Mouse (Mus musculus) urinary bladder, postnatal 4 days (tissue): ENCODE results near the gene Enpp5.

Experiments used
- DNase-seq, 2 experiments: peaks; one replicate each; pipeline ENCODE4 v3.0.0; 2021 to 2022; ENCODE audit warnings: low spot score in 2 of 2

Enpp5 gene

DNA sequence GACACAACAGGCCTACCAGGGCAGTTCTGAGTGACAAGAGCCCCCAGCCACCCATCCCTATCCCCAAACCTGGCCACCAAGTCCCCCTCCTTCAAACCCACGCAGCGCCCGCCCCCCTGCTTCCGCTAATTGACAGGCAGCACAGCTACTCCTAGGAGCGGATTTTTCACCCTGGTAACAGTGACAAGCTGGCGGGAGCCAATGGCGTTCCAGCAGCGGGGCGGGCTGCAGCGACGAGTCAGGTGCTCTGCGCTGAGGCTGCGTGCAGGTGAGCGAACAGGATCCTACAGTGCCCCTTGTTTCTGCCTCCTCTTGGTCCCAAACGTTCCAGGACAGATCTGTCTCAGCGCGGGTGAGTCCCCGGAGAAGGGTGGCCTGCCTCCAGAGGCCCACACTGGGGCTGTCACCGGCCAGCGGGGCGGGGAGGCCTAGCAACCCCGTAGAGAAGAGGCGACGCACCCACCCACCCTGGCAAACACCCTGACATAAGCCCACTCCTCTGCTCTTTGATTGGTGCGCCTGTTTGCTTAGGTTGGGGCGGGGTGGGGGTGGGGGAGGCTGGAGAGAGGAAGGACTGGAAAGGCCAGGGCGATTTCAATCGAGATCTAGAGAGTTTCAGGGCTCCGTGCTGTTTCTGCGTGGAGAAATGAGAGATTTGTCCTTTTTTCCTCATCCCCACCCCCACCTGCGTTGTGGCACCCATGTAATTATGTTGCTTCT, at the start of gene Enpp5:
TSS of gene Enpp5 (plus strand) at position 183 of the 720 bp plus-strand sequence.
- peak; percentile 68 to 74 for DNase-seq

DNA sequence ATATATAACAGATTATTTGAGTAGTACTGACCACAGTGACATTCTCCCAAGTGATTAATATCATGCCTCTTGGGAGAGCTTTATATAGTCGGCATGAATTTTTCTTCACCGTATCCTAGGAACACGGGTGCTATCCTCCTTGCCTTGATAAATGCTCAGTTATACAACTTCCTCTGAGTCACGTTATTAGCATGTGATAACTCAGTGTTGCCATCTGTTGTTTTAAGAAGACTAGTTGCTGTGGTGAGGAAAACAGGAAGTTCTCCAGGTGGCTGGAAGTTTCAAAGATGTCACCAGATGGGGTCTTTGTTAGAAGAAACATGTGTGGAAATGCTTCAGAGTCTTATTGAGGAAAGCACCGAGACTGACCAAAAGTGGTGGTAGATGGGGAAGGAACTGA, 49.0 kb upstream of the Enpp5 start:
- DNase-seq: no peak

DNA sequence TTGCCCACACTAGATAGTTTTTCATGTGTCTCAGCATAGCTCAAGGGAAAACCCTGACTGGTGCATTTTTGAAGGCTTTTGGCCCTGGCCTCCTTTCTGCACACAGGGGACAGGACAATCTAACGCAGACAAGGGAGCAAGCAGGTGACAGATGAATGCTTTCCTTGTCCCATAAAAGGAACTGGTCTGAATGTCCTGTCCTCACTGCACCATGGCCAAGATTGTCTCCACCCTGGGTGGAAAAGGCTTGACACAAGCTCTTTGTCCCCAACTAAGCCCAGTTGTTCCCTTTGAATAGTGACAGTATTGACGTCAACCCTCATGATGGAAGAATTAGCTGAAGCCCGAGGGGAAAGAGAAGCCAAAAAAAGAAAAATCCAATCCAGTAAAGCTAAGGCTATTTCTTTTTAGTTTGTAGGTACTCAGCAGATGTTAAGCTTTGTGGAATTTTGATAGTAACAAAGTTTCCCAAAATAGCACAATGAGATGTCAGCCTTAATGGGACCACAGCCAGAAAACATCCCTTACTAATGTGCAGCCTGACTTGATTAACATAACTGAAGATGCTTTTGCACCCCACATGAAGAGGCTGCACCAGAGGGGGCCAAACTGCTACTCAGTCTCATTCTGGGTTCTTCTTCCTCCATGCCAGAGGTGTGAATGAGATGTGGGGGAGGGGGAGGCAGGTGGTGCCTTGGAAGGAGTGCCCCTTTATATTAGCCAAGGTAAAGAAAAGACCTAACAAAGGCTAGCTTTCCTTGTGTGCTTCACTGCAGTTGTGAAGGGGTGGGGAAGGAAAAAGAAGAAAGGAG, 47.6 kb upstream of the Enpp5 start:
- no peak for DNase-seq

DNA sequence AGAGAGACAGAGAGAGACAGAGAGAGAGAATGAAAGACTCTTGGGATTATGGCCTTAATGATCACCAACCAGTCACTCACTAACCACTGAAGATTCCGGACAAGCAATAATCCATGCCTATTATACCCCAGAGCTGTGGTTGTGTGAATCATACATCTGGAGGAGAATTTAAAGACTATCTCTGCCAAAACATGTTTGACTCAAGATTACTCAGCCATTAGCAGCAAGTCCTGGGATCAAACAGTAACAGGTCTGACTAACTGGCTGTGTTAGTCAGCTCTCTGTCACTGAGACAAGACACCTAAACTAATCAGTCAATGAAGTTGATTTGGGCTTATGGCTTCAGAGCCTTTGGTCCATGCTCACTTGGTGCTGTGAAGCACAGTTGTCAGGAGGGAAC, 43.6 kb upstream of the Enpp5 start:
- no peak for DNase-seq

DNA sequence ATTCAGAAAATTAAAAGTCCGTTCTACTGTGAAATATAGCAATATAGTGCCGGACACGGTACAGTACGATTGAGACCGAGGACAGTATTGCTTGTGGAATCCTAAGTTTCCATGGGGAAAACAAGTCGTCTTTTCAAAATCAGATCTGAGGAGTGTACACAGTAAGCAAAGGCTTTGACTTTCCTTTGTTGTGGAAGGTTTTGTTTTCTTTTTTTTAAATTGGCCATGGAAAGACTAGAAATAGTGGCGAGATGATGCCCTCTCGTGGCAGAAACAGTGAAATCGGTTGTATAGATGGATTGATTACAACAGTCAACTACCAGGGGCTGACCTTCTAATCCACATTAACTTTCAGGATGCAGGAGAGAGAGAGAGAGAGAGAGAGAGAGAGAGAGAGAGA, 40.0 kb upstream of the Enpp5 start:
- no peak for DNase-seq

DNA sequence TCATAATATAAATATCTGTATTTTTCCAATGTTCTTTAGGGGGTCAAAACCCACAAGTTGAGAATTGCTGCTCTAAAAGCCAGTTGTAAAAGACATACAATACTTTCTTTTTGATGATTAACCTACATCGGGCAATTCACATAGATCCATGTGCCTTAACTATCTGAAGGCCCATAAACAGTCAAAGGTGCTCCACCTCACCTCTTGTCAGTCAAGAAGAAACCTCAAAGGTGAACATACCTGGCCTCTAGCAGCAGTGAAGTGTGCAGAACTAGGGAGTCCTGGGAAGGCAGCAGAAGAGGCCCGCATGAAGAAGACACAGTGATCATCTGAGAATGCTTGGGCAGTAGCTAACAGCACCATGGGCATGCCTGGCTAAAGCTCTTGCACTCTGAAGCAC, 38.2 kb upstream of the Enpp5 start:
- no peak for DNase-seq

DNA sequence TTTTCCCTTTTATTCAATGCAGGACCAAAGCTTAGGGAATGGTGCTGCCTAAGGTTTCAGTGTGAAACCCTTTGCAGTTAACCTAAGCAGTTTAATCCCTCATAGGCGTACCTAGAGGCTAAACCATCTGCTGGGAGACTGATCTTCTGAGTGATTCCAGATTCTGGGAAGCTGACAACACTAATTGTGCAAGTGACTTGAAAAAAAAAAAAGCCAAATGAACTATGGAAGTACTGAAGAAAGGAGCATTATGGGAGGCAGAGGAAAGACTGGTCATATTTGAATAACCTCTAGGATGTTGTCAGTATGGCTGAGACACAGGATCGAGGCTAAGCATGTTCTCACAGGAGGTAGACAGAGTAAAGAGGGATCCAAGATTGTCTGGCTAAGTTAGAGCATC, 36.3 kb upstream of the Enpp5 start:
- no peak for DNase-seq

DNA sequence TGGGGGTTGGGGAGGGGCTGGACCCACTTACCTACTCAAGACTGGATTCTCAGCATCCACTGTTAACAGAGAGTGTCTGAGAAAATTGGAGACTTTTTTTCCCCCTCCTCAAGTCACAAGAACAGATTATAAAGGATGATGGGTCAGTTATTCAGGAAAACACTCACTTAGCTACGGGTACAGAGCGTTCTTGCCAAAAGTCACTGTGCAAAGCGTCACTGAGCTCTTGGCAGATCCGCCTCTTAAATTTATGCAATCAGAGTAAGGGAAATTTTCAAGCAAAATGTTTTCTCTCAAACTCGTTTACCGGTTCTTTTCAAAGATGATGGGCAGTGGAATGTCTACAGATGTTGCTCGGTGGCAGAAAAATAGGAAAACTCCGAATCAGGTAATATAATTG, 35.8 kb upstream of the Enpp5 start:
- DNase-seq: no peak

DNA sequence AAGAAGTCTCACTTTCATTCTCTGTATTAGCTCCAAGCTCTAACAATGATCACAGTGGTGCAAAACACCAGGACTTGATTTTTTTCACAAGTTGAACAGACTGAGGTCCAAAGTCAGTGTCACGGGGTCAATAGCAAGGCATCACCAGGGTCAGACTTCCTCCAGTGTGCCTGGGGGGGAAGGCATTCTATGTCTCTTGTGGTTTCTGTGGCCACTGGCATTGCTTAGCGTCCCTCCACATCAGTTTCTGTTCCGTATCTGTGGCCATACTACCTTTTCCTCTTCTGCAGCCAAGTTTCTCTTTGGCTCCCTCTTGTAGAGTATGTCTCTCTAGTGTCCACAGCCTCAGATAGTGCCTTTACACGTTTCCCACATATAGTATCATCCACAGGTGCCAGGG, 25.2 kb upstream of the Enpp5 start:
- DNase-seq: no peak

DNA sequence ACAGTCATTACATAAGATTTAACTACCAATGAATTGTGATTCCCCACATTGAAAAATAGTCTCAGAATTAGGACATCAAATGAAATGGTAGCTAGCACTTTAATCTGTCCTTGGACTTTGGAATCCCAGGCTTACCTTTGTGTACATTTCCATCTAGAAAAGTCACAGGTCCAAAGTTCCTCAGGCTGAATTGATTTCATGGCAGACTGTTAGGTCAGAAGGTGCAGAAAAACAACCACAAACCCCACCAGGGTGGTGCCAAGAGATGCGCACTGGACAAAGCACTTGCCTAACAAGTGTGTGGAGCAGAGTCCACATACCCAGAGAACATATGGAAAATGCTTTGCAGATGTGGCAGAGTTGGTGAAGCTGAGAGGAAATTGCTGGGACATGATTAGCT, 21.5 kb upstream of the Enpp5 start:
- DNase-seq: no peak

DNA sequence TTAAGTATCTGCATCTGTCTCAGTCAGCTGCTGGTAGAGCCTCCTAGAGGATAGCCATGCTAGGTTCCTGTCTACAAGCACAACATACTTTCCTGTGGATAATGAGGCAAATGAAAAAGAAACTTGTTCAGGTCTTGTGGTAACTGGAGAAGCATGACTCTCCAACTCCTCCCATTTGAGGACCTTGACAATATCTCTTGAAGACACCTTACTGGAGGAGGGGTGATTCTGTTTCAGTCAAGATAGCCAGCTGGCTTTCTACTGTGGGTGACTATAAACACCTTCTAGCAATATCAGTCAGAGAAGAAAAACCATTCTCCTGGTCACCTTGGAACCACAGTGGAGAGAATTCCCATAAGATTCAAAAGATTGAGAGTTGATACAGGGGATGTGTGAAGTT, 20.5 kb upstream of the Enpp5 start:
- DNase-seq: no peak

DNA sequence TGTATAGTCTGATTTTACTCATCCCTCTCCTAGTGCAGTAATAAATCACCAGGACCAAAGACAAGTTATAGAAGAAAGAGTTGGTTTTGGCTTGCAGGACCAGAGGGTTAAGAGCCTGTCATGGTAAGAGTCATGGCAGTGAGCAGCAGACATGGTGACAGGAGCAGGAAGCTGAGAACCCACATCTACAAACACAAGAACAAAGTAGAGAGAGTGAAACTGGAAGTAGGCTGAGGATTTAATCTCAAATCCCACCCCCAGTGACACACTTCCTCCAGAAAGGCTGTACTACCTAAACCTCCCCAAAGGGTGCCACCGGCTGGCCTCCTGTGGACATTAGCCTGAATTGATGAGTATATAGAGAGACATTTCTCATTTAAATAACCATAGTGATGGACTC, 17.8 kb upstream of the Enpp5 start:
- DNase-seq: no peak

DNA sequence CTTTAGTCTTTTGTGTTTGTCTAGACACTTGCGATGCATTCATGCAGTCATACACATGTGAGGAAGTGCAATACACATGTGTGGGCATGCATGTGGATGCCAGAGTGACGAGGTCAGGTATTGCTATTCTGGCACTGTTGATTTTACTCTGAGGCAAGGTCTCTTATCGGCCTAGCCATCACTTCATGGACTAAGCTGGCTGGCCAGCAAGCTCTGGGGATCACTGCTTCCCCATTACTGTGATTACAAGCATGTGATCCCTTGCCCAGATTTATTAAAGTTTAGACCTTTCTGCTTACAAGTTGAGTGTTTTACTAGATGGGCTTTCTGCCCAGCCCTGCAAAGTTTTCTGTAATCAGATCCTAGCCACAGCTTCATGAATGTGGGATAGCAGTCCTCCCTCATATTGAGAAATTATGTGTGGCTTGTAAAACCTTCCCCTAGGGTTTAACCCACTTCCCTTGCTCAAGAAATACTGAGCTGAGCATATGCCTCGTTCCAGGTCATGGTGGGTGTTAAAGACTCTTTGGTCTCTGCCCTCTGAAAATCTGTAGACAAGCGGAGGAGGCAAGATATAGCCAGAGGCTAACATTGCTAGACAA, 17.2 kb upstream of the Enpp5 start:
- no peak for DNase-seq

DNA sequence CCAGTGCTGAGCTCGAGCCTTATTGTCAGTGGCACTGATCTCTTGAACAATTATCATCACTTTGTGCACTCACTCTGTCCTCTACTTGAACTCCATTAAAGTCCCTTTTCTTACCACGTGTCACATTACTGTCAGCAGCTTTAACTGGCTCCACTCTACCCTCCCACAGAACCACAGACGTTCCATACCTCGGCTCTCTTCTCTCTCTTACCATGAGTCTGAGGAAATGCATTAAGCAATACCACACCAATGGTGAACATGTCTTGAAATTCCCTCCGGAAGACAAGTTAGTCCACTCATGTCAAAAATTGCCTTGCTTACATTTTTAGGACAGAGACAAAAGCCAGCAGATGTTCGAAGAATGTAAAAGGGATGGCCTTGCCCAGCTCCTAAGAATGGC, 9.7 kb upstream of the Enpp5 start:
- no peak for DNase-seq

DNA sequence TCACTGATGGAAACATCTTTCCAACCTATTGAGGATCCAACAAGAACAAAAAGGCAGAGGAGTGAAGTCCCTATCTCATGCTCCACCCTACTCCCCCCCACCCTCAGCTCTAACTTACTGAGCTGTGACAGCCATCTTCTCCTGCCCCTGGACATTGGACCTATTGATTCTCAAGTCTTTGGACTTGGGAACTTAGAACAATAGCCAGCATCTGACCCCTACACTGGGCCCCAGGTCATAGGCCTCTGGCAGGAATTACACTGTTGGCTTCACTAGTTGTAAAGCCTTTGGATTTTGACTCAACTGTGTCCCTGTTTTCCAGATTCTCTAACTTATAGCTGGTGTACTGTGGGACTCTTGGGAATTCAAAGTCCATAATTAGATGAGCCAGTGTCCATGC, 6.9 kb upstream of the Enpp5 start:
- no peak for DNase-seq

DNA sequence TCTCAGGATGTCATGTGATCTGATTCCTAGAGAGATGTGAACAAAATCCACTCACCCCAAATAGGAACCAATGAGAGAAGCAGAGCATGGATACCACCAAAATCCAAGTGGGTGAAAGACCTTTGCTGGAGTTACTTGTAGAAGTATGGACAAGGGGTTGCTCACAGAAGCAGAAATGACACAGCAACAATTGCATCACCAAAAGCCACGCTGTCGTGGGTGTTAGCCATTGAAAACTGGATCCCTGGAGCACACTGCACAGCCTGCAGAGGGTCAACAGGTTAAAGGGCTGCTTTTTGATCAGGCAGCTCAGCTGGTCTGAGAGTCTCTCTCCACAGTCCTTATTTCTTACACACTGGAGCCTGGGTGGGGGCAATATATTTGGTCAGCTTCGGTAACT, 3.0 kb upstream of the Enpp5 start:
- DNase-seq: no peak

DNA sequence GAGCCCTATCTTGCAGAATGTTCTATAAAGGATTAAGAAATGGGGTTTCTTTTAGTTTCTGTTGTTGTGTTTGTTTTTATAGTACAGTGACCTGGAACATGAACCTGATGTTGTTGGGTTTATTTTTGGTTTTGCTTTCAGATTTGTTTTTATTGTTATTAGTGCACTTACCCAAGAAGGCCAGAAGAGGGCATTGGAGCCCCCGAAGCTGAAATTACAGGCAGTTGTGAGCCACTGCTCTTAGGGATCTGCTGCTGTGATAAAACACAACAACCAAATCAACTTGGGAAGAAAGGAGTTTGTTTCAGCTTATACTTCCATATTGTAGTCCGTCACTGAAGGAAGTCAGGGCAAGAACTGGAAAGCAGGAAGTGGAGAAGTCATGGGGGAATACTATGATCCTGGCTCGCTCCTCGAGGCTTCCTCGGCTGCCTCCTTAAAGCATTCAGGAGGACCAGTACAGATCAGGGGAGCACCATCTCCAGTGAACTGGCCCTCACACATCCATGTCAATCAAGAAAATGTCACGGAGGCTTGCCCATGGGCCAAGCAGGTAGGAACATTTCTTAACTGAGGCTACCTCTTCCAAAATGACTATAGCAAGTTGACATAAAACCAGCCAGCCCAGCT, 2.4 kb upstream of the Enpp5 start:
- no peak for DNase-seq

DNA sequence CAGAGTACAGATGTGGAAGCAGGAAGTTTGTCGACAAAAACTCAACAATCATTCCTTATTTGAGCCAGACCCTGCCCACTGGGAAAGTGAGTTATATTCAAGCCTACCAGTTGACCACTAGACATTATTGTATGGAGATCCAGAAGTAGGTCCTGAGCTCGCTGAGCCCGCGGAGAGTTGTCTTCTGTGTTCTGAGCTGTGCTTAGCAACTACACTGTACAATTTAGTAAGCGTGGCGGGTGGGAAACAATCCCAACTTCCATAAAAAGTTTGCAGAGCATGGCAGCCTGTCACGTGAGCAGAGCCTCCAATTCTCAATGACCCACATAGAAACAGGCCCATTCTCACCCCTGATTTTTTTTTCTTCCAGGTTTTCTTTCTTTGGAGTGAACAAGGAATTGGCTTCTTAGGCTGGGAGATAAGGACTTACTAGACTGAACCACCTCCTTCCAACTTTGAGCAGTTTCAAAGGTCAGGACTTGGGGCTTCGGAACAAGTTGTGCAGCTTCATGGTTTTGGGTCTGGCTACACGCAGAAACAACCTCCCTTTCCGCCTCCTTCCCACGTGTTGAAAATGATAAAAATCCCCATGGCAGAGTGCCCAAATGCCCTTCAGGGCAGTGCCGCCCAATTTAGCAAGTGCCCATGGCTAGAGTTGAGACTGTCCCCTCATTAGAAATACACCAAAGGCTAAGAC, 1.3 kb upstream of the Enpp5 start:
- no peak for DNase-seq

DNA sequence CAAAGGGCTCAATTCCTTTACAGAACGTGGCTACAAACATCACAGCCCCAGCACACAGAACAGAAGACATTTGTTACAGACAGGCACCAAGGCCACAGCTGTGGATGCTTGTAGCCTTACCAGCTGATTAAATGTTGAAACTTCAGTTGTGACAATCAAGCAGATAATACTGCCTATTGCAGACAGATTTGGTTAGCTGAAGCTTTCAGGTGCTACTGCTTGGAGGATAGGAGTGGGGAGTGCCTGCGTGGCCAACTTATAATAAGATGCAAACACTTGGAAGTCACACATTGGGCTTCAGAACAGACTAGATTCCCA, 811 bp upstream of the Enpp5 start:
- DNase-seq: no peak

DNA sequence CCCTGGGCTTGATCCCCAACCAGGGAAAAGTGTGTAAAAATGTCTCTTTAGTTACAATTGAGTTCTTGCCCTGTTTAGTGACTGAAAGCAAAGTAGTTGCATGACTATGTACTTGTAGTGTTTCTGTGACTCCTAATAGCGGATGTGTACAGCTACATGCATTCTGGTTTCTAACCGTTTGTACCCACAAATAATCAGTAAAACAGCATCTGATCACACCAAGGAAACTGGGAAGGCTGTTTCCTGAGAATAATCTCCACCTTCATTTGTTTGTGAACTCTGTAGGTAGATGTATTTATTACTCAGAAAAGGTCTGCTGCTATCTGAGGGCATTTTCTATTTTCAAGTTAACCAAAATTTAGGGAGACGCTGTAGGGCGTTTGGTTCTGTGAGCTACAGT, 4.5 kb downstream of the Enpp5 start:
- no peak for DNase-seq

DNA sequence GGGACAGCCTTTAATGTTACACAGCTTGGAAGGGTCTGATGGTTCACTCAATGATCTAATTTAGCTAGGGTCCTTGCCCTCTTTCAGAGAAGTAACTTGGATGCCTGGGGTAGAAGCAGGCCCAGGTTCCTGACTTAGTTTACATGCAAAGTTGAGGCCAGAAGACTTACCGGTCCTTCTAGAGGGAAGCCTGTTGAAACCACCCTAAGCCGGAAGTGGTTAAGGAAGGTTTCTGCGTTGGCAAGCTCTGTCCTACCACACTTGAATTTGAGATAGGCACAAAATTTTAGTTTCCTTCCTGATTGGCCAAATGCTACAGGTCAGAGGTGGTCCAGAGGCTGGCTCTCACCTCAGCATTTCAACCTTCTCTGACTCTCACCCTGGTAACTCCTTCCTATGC, 9.6 kb downstream of the Enpp5 start:
- no peak for DNase-seq

DNA sequence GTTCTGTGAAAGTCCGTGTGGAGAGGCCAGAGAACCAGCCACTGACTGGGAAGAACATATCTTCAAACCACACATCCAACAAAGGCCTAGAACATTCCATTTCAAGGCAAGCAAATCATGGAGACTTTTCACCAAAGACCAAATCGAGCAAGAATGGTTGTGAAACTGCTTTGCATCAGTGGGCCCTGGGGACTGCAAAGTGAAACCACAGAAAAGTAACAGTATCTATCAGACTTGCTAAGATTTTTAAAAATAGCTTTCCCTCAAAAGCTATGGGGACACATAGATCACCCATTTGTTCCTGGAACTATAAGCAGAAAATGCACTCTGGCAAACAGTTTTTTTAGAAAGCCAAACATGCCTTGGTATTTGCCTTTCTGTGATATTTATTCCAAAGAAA, 12.3 kb downstream of the Enpp5 start:
- no peak for DNase-seq
